Mouse (Mus musculus): ENCODE measurements at regions not wholly inside any gene's neighbourhood (a gene's known extent, or its start where the extent isn't known, plus 50 kb on each side); places are given as distances from the start of the nearest gene placed in this dataset.
A peak's percentile ranks its signal among the peaks of the same experiment; 100 is the strongest.

GRCm38 (mm10) chr6:12140596-12140995 lies 233.0 kb downstream of the Phf14 start:
- H3K4me1 ChIP-seq (replicated peaks; ENCODE audit: control insufficient read depth, insufficient read depth, low read length): no peaks in the 10 kb centered on the region
- H3K4me3 ChIP-seq (ENCODE audit: low read length): no peak overlapping the region
- no peak for ATAC-seq (ENCODE audit: low read depth)
- no peak overlapping the region for H3K4me2 ChIP-seq (ENCODE audit: low read depth, low read length)
- H3K36me3 ChIP-seq (ENCODE audit: control insufficient read depth, insufficient read depth, low read length): no peaks in the 10 kb centered on the region
- WGBS: 56% methylated on average over 2 of the region's 2 CpGs
- no peak overlapping the region for H3K9ac ChIP-seq (ENCODE audit: low read length)
- H3K9me3 ChIP-seq (ENCODE audit: control insufficient read depth, low read length): no peaks in the 10 kb centered on the region
- no peak overlapping the region for H3K27ac ChIP-seq (ENCODE audit: low read length)
- no peaks in the 10 kb centered on the region for H3K27me3 ChIP-seq (ENCODE audit: control insufficient read depth, insufficient read depth, low read depth, low read length)

- Histone ChIP-seq H3K4me3 (ENCODE audit: low read length) (no peak overlapping the region), H3K27ac (ENCODE audit: low read length) (no peak overlapping the region), H3K36me3 (ENCODE audit: control insufficient read depth, insufficient read depth, low read length) (no peaks in the 10 kb centered on the region), H3K4me2 (ENCODE audit: low read depth, low read length) (no peak overlapping the region), H3K9ac (ENCODE audit: low read length) (no peak overlapping the region), H3K27me3 (ENCODE audit: control insufficient read depth, insufficient read depth, low read depth, low read length) (no peaks in the 10 kb centered on the region), H3K4me1 (replicated peaks; ENCODE audit: control insufficient read depth, insufficient read depth, low read length) (no peaks in the 10 kb centered on the region), H3K9me3 (ENCODE audit: control insufficient read depth, low read length) (no peaks in the 10 kb centered on the region)
- WGBS: 59% methylated on average over 3 of the region's 3 CpGs
- ATAC-seq (ENCODE audit: low read depth): no peak
Measured at GRCm38 (mm10) chr6:12145216-12145615, 237.6 kb downstream of the Phf14 start.

DNA sequence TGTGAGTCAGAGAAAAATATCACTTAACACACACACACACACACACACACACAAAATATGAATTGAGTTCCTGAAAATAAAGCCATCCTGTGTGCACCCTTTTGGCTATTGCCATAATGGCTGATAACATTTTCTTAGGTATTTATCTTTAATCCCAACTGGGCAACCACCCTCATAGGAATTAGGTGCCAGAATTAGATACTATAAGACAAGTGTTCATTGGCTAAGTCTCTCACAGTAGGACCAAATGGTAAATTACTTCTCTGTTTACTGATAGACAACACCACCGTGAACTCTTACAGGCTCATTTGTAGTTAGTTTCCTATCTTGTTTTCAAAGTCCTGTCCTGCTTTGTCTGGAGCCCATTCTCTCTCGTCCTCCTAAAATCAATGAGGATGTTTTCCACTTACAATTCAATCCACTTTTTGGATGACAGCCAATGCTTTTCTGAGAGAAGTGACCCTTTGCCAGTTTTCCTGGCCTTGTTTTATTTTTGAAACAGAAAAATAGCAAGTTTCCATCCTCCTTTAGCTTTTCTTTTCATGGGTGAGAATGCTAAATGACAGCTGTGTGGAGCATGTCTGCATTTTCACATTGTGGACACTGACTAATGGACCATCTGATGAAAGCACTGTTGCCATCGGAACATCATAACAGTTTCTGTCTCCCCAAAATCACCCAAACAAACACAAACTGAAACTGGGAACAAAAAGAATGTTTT lies 243.2 kb downstream of the Phf14 start:
- H3K9ac ChIP-seq (ENCODE audit: low read length): no peak overlapping the region
- 35% methylated on average over 3 of the region's 3 CpGs for WGBS
- peaks cover 6% of the 10 kb centered on the region for H3K4me1 ChIP-seq (replicated peaks; ENCODE audit: control insufficient read depth, insufficient read depth, low read length)
- no peak overlapping the region for H3K4me2 ChIP-seq (ENCODE audit: low read depth, low read length)
- no peak overlapping the region for H3K27ac ChIP-seq (ENCODE audit: low read length)
- H3K4me3 ChIP-seq (ENCODE audit: low read length): no peak overlapping the region
- no peaks in the 10 kb centered on the region for H3K9me3 ChIP-seq (ENCODE audit: control insufficient read depth, low read length)
- no peaks in the 10 kb centered on the region for H3K27me3 ChIP-seq (ENCODE audit: control insufficient read depth, insufficient read depth, low read depth, low read length)
- H3K36me3 ChIP-seq (ENCODE audit: control insufficient read depth, insufficient read depth, low read length): no peaks in the 10 kb centered on the region
- peak; percentile 68; the same call in 1 of the 2 replicates for ATAC-seq (ENCODE audit: low read depth)

DNA sequence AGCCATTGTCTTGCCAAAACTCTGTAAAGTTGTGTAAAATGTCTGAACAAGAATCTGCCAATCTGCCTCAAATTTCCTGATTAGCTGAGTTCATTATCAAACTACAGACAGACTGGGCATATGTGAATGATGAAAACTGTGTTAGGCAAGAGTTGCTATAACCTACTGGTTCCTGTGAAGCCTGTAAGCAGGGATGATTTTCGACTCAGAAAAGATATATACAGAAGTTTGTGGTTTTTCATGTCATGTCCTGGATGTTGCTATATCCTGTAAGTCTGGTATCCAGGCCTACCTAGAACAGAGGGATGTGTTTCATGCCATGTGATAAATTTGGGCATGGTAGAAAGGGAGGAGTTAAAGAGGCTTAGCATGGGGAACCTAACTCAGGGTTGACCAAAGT lies 256.4 kb downstream of the Phf14 start:
- H3K27ac ChIP-seq (ENCODE audit: low read length): no peak overlapping the region
- no peak overlapping the region for H3K9ac ChIP-seq (ENCODE audit: low read length)
- no peaks in the 10 kb centered on the region for H3K4me1 ChIP-seq (replicated peaks; ENCODE audit: control insufficient read depth, insufficient read depth, low read length)
- H3K4me2 ChIP-seq (ENCODE audit: low read depth, low read length): no peak overlapping the region
- H3K4me3 ChIP-seq (ENCODE audit: low read length): no peak overlapping the region
- no peaks in the 10 kb centered on the region for H3K27me3 ChIP-seq (ENCODE audit: control insufficient read depth, insufficient read depth, low read depth, low read length)
- H3K36me3 ChIP-seq (ENCODE audit: control insufficient read depth, insufficient read depth, low read length): no peaks in the 10 kb centered on the region
- ATAC-seq (ENCODE audit: low read depth): no peak
- 64% methylated on average over 1 of the region's 1 CpGs for WGBS
- no peaks in the 10 kb centered on the region for H3K9me3 ChIP-seq (ENCODE audit: control insufficient read depth, low read length)

- H3K9me3 ChIP-seq (ENCODE audit: control insufficient read depth, low read length): no peaks in the 10 kb centered on the region
- 64% methylated on average over 1 of the region's 1 CpGs for WGBS
- H3K36me3 ChIP-seq (ENCODE audit: control insufficient read depth, insufficient read depth, low read length): no peaks in the 10 kb centered on the region
- H3K4me1 ChIP-seq (replicated peaks; ENCODE audit: control insufficient read depth, insufficient read depth, low read length): no peaks in the 10 kb centered on the region
- no peak for ATAC-seq (ENCODE audit: low read depth)
- H3K4me2 ChIP-seq (ENCODE audit: low read depth, low read length): no peak overlapping the region
- no peaks in the 10 kb centered on the region for H3K27me3 ChIP-seq (ENCODE audit: control insufficient read depth, insufficient read depth, low read depth, low read length)
- H3K27ac ChIP-seq (ENCODE audit: low read length): no peak overlapping the region
- no peak overlapping the region for H3K9ac ChIP-seq (ENCODE audit: low read length)
- no peak overlapping the region for H3K4me3 ChIP-seq (ENCODE audit: low read length)
Measured at GRCm38 (mm10) chr6:12168533-12168932, 260.9 kb downstream of the Phf14 start.

DNA sequence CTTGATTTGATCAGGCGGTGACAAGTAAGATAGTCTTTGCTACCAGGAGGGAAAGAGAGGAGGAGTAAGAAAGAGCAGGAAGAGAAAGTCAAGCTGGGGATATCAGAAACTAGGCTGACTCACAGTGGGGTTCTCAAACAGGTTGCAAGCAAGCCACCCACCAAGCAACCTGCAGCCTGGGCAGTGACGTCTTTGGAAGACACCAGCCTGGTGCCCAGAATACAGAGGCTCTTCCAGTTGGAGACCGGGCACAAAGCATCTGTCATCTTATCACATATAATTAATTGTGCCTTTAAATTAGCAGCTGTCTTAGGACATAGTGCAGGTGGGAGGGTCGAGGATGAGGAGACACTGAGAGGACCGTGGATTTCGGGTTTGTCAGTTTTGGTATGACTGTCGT lies 261.8 kb downstream of the Phf14 start:
- no peaks in the 10 kb centered on the region for H3K36me3 ChIP-seq (ENCODE audit: control insufficient read depth, insufficient read depth, low read length)
- H3K27ac ChIP-seq (ENCODE audit: low read length): no peak overlapping the region
- H3K27me3 ChIP-seq (ENCODE audit: control insufficient read depth, insufficient read depth, low read depth, low read length): no peaks in the 10 kb centered on the region
- no peak overlapping the region for H3K4me2 ChIP-seq (ENCODE audit: low read depth, low read length)
- no peak overlapping the region for H3K9ac ChIP-seq (ENCODE audit: low read length)
- H3K4me1 ChIP-seq (replicated peaks; ENCODE audit: control insufficient read depth, insufficient read depth, low read length): no peaks in the 10 kb centered on the region
- H3K4me3 ChIP-seq (ENCODE audit: low read length): no peak overlapping the region
- ATAC-seq (ENCODE audit: low read depth): no peak
- no peaks in the 10 kb centered on the region for H3K9me3 ChIP-seq (ENCODE audit: control insufficient read depth, low read length)
- 45% methylated on average over 7 of the region's 7 CpGs for WGBS

DNA sequence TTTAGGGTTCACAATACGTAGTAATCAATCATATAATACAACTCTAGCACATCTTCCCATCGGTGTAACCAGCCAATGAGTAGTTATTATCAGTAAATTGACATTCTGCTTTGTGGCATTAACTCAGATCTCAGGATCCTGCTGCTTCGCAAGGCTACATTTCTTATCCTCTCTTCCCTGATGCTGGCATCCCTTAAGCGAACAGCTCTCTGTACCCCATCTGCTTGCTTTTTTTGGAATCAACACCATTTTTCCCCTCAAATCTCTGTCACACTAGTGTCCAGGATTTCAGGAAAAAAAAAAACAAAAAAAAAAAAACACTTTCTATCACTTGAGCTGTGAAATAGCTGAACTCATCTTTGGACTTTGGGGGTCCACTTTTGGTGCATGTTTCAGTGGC lies 263.1 kb downstream of the Phf14 start:
- H3K4me1 ChIP-seq (replicated peaks; ENCODE audit: control insufficient read depth, insufficient read depth, low read length): no peaks in the 10 kb centered on the region
- 77% methylated on average over 4 of the region's 4 CpGs for WGBS

GRCm38 (mm10) chr6:12171189-12171588 lies 263.6 kb downstream of the Phf14 start:
- Histone ChIP-seq H3K27ac (ENCODE audit: low read length) (no peak overlapping the region), H3K4me1 (replicated peaks; ENCODE audit: control insufficient read depth, insufficient read depth, low read length) (no peaks in the 10 kb centered on the region), H3K9ac (ENCODE audit: low read length) (no peak overlapping the region), H3K27me3 (ENCODE audit: control insufficient read depth, insufficient read depth, low read depth, low read length) (no peaks in the 10 kb centered on the region), H3K4me2 (ENCODE audit: low read depth, low read length) (no peak overlapping the region), H3K9me3 (ENCODE audit: control insufficient read depth, low read length) (no peaks in the 10 kb centered on the region), H3K36me3 (ENCODE audit: control insufficient read depth, insufficient read depth, low read length) (no peaks in the 10 kb centered on the region), H3K4me3 (ENCODE audit: low read length) (no peak overlapping the region)
- WGBS: 57% methylated on average over 2 of the region's 2 CpGs
- ATAC-seq (ENCODE audit: low read depth): no peak

More for the DNA sequence above, 263.1 kb downstream of the Phf14 start:
- Histone ChIP-seq H3K36me3 (ENCODE audit: control insufficient read depth, insufficient read depth, low read length) (no peaks in the 10 kb centered on the region), H3K9ac (ENCODE audit: low read length) (no peak overlapping the region), H3K4me3 (ENCODE audit: low read length) (no peak overlapping the region), H3K9me3 (ENCODE audit: control insufficient read depth, low read length) (no peaks in the 10 kb centered on the region), H3K27ac (ENCODE audit: low read length) (no peak overlapping the region), H3K27me3 (ENCODE audit: control insufficient read depth, insufficient read depth, low read depth, low read length) (no peaks in the 10 kb centered on the region), H3K4me2 (ENCODE audit: low read depth, low read length) (no peak overlapping the region)
- ATAC-seq (ENCODE audit: low read depth): no peak

DNA sequence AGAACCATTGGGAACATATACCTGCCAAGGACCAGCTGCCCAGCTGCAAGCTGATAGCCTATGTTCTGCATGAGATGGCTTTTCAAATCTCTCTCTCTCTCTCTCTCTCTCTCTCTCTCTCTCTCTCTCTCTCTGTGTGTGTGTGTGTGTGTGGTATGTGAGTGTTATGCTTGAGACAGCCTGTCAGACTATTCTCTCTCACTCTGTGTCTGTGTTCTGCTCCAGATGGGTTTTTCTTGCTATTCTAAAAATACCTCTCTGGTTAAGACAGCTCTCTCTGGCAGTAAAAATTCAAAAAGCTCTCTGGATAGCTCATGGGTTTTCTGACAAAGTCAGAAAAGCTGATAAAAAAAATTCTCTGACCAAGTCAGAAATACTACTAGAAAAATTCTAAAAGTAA lies 270.4 kb downstream of the Phf14 start:
- Histone ChIP-seq H3K9me3 (ENCODE audit: control insufficient read depth, low read length) (no peaks in the 10 kb centered on the region), H3K4me1 (replicated peaks; ENCODE audit: control insufficient read depth, insufficient read depth, low read length) (no peaks in the 10 kb centered on the region), H3K27ac (ENCODE audit: low read length) (no peak overlapping the region), H3K9ac (ENCODE audit: low read length) (no peak overlapping the region), H3K4me3 (ENCODE audit: low read length) (no peak overlapping the region), H3K27me3 (ENCODE audit: control insufficient read depth, insufficient read depth, low read depth, low read length) (no peaks in the 10 kb centered on the region), H3K4me2 (ENCODE audit: low read depth, low read length) (no peak overlapping the region), H3K36me3 (ENCODE audit: control insufficient read depth, insufficient read depth, low read length) (no peaks in the 10 kb centered on the region)
- peak; percentile 34; the same call in 1 of the 2 replicates for ATAC-seq (ENCODE audit: low read depth)

GRCm38 (mm10) chr6:12180951-12181350 lies 273.3 kb downstream of the Phf14 start:
- Histone ChIP-seq H3K9ac (ENCODE audit: low read length) (no peak overlapping the region), H3K27ac (ENCODE audit: low read length) (no peak overlapping the region), H3K4me3 (ENCODE audit: low read length) (no peak overlapping the region), H3K4me1 (replicated peaks; ENCODE audit: control insufficient read depth, insufficient read depth, low read length) (no peaks in the 10 kb centered on the region), H3K36me3 (ENCODE audit: control insufficient read depth, insufficient read depth, low read length) (no peaks in the 10 kb centered on the region), H3K4me2 (ENCODE audit: low read depth, low read length) (no peak overlapping the region), H3K27me3 (ENCODE audit: control insufficient read depth, insufficient read depth, low read depth, low read length) (no peaks in the 10 kb centered on the region), H3K9me3 (ENCODE audit: control insufficient read depth, low read length) (no peaks in the 10 kb centered on the region)
- no peak for ATAC-seq (ENCODE audit: low read depth)
- WGBS: 48% methylated on average over 3 of the region's 3 CpGs

All from lung, embryonic 16.5 days (tissue).